Mouse (Mus musculus): Measurements from ENCODE around the gene Zfp39. TPM values are rescaled to one million over a fixed set of nuclear protein-coding genes. Genes with fewer than 3 reads are reported as not detected.
A peak's percentile ranks its signal among the peaks of the same experiment; 100 is the strongest.

Gene Zfp39
- total and polyA plus RNA-seq, 2 experiments from 2014 or later, result 7.0 to 13.2 TPM

- Histone ChIP-seq H3K27ac (ENCODE audit: low read depth, low read length) (peak overlapping the region; percentile 98), H3K9ac (peak overlapping the region; percentile 65), H3K27me3 (ENCODE audit: insufficient read depth, low read length) (no peaks in the 10 kb centered on the region), H3K4me3 (ENCODE audit: low read depth, low read length) (peak overlapping the region; percentile 50), H3K36me3 (ENCODE audit: insufficient read depth) (no peaks in the 10 kb centered on the region), H3K9me3 (ENCODE audit: low read length) (no peaks in the 10 kb centered on the region), H3K4me1 (ENCODE audit: insufficient read depth) (peaks cover 9% of the 10 kb centered on the region; the same call in 1 of the 2 replicates), H3K4me2 (ENCODE audit: low read depth) (peak overlapping the region; percentile 64)
- DNase-seq (peak; percentile 88), ATAC-seq (peak; percentile 74)
- 4% methylated on average over 23 of the region's 23 CpGs for WGBS
- TF ChIP-seq CTCF (IDR thresholded peaks at IDR 0.05; ENCODE audit: low read depth), result no peak
Measured at GRCm38 (mm10) chr11:58947798-58948528, 43.9 kb upstream of the Zfp39 start.

GRCm38 (mm10) chr11:58947306-58947705 lies 43.3 kb upstream of the Zfp39 start:
- peak overlapping the region; percentile 65; the same call in 1 of the 2 replicates for H3K9ac ChIP-seq
- H3K4me1 ChIP-seq (ENCODE audit: insufficient read depth), result peaks cover 9% of the 10 kb centered on the region; the same call in 1 of the 2 replicates
- no peaks in the 10 kb centered on the region for H3K27me3 ChIP-seq (ENCODE audit: insufficient read depth, low read length)
- TF ChIP-seq CTCF (IDR thresholded peaks at IDR 0.05; ENCODE audit: low read depth), result no peak
- ATAC-seq (no peak), DNase-seq (no peak)
- H3K36me3 ChIP-seq (ENCODE audit: insufficient read depth), result no peaks in the 10 kb centered on the region
- 73% methylated on average over 3 of the region's 3 CpGs for WGBS
- no peaks in the 10 kb centered on the region for H3K9me3 ChIP-seq (ENCODE audit: low read length)
- H3K27ac ChIP-seq (ENCODE audit: low read depth, low read length), result peak overlapping the region; percentile 98
- H3K4me3 ChIP-seq (ENCODE audit: low read depth, low read length), result no peak overlapping the region
- peak overlapping the region; percentile 64 for H3K4me2 ChIP-seq (ENCODE audit: low read depth)

GRCm38 (mm10) chr11:58944136-58944535 lies 40.1 kb upstream of the Zfp39 start:
- WGBS, result 75% methylated on average over 5 of the region's 5 CpGs
- Histone ChIP-seq H3K4me2 (ENCODE audit: low read depth) (no peak overlapping the region), H3K27ac (ENCODE audit: low read depth, low read length) (no peak overlapping the region), H3K27me3 (ENCODE audit: insufficient read depth, low read length) (no peaks in the 10 kb centered on the region), H3K4me1 (ENCODE audit: insufficient read depth) (peaks cover 5% of the 10 kb centered on the region; the same call in 1 of the 2 replicates), H3K9me3 (ENCODE audit: low read length) (no peaks in the 10 kb centered on the region), H3K4me3 (ENCODE audit: low read depth, low read length) (no peak overlapping the region), H3K9ac (no peak overlapping the region), H3K36me3 (ENCODE audit: insufficient read depth) (no peaks in the 10 kb centered on the region)
- DNase-seq (no peak), ATAC-seq (no peak)
- no peak for TF ChIP-seq CTCF (IDR thresholded peaks at IDR 0.05; ENCODE audit: low read depth)

- peak overlapping the region; percentile 80 for H3K4me3 ChIP-seq (ENCODE audit: low read depth, low read length)
- peak overlapping the region; percentile 93 for H3K27ac ChIP-seq (ENCODE audit: low read depth, low read length)
- H3K4me2 ChIP-seq (ENCODE audit: low read depth), result peak overlapping the region; percentile 81
- DNase-seq, result no peak
- H3K27me3 ChIP-seq (ENCODE audit: insufficient read depth, low read length), result no peaks in the 10 kb centered on the region
- peak overlapping the region; percentile 83 for H3K9ac ChIP-seq
- WGBS, result 13% methylated on average over 6 of the region's 6 CpGs
- no peak for TF ChIP-seq CTCF (IDR thresholded peaks at IDR 0.05; ENCODE audit: low read depth)
- H3K4me1 ChIP-seq (ENCODE audit: insufficient read depth), result peaks cover 14% of the 10 kb centered on the region
- H3K9me3 ChIP-seq (ENCODE audit: low read length), result no peaks in the 10 kb centered on the region
- peaks cover 18% of the 10 kb centered on the region for H3K36me3 ChIP-seq (ENCODE audit: insufficient read depth)
- ATAC-seq, result peak; percentile 16; the same call in 1 of the 2 replicates
Measured at GRCm38 (mm10) chr11:58939088-58939439, 35.0 kb upstream of the Zfp39 start.

- peak within 1 kb of the TSS; percentile 80 for H3K4me3 ChIP-seq (ENCODE audit: low read depth, low read length)
- no peaks in the 10 kb centered on the region for H3K27me3 ChIP-seq (ENCODE audit: insufficient read depth, low read length)
- peak within 1 kb of the TSS; percentile 83 for H3K9ac ChIP-seq
- WGBS, result 2% methylated on average over 89 of the region's 95 CpGs
- H3K4me2 ChIP-seq (ENCODE audit: low read depth), result peak within 1 kb of the TSS; percentile 81
- H3K4me1 ChIP-seq (ENCODE audit: insufficient read depth), result peaks cover 14% of the 10 kb centered on the region
- DNase-seq (peak; percentile 95), ATAC-seq (peak; percentile 96)
- H3K9me3 ChIP-seq (ENCODE audit: low read length), result no peaks in the 10 kb centered on the region
- H3K27ac ChIP-seq (ENCODE audit: low read depth, low read length), result peak within 1 kb of the TSS; percentile 93
- peaks cover 23% of the 10 kb centered on the region for H3K36me3 ChIP-seq (ENCODE audit: insufficient read depth)
- no peak; the same call in 1 of the 2 replicates for TF ChIP-seq CTCF (IDR thresholded peaks at IDR 0.05; ENCODE audit: low read depth)
Measured at GRCm38 (mm10) chr11:58938322-58939087, 34.5 kb upstream of the Zfp39 start, which contains the start of gene Rnf187. Gene Rnf187, minus strand, starts transcription at chr11:58938916.

- H3K36me3 ChIP-seq (ENCODE audit: insufficient read depth), result peaks cover 29% of the 10 kb centered on the region
- no peak for TF ChIP-seq CTCF (IDR thresholded peaks at IDR 0.05; ENCODE audit: low read depth)
- no peak for ATAC-seq
Measured at GRCm38 (mm10) chr11:58937909-58938308, 33.9 kb upstream of the Zfp39 start.

More at GRCm38 (mm10) chr11:58937909-58938308, 33.9 kb upstream of the Zfp39 start:
- Histone ChIP-seq H3K9ac (peak overlapping the region; percentile 83), H3K4me3 (ENCODE audit: low read depth, low read length) (peak overlapping the region; percentile 80), H3K4me2 (ENCODE audit: low read depth) (peak overlapping the region; percentile 81), H3K9me3 (ENCODE audit: low read length) (no peaks in the 10 kb centered on the region), H3K27ac (ENCODE audit: low read depth, low read length) (peak overlapping the region; percentile 93), H3K27me3 (ENCODE audit: insufficient read depth, low read length) (no peaks in the 10 kb centered on the region), H3K4me1 (ENCODE audit: insufficient read depth) (peaks cover 14% of the 10 kb centered on the region)
- peak; percentile 41 for DNase-seq
- WGBS, result 2% methylated on average over 13 of the region's 13 CpGs
